Mouse (Mus musculus) cerebellum, adult 11-12 months (tissue): ENCODE results near the gene 3110082J24Rik.

Experiments
- DNase-seq: peaks from one replicate; pipeline ENCODE4 v3.0.0; 2022

3110082J24Rik gene

DNA sequence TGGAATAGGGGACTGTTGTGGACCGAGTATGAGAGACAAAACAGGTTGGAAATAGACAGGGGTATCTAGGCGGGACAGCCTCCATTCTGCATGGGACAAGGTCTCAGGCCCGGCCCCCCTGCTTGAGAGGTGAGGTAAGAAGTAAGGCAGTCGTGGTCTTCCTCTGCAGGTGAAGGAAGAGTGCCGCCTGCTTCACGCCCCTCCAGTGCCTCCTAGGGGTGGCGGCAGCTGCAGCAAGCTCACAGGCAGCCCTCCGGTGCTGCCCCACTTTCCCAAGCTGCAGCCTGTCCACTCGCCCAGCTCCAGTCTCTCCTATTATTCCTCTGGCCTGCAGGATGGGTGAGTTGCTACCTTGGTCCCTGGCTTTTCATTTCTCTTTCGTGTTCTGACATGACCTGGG is 9.8 kb upstream of the 3110082J24Rik start:
- DNase-seq = no peak

DNA sequence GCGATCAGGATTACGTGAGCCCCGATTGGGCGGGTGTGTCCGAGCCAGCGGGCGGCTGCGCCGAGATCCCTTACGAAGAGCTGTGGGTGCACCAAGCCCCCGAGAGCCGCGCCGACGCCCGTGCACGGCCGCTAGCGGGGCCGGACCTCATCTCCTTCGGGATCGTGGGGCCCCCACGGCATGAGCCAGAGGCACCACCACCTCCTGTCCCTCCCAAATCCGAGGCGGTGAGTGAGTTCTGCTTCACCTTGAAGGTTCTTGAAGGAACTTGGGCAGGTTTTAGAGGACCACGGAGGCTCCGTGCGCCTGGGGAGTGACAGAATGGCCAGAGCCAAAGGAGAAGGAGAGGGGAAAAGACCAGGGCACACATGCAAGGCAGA is 8.9 kb upstream of the 3110082J24Rik start:
- no peak for DNase-seq

DNA sequence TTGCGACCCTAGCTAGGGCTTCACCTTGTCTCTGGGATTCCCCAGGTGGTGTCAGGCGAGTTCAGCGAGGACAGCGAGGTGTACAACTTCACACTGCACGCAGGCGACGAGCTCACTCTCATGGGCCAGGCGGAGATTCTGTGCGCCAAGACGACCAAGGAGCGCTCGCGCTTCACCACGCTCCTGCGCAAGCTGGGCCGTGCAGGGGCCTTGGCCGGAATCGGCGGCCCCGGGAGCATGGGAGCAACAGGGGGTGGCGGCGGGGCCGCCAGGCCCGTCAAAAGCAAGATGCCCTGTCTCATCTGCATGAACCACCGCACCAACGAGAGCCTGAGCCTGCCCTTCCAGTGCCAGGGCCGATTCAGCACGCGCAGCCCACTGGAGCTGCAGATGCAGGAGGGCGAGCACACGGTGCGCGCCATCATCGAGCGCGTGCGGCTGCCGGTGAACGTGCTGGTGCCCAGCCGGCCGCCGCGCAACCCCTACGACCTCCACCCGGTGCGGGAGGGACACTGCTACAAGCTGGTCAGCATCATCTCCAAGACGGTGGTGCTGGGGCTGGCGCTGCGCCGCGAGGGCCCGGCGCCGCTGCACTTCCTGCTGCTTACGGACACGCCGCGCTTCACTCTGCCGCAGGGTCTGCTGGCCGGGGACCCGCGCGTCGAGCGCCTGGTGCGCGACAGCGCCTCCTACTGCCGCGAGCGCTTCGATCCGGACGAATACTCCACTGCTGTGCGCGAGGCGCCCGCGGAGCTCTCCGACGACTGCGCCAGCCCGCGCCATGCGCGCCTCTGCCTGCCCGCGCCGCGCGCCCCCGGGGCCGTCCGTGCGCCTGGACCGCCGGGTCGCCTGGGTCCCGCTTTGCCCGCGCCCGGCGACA is 8.2 kb upstream of the 3110082J24Rik start:
- DNase-seq = no peak

DNA sequence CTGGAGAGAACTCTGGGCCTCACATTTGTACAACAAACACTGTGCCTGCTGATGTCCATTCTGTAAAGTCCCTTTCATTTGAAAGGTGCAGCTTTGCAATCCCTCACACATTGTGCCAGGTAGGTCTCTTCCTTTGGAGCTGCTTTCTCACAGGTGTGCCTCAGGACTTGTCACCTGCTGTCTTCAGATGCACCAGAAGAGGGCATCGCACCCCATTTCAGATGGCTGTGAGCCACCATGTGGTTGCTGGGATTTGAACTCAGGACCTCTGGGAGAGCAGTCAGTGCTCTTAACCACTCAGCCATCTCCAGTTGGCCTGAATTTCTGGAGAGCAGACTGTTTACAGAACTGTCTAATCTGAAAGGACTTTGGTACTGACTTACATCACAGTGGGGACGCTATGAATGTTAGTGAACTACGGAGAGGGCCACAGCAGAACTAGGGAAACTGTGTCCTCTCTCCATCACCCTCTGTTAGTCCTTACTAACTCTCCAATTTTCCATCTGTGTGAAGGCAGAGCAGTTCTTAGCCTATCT is 6.7 kb upstream of the 3110082J24Rik start:
- DNase-seq = no peak

DNA sequence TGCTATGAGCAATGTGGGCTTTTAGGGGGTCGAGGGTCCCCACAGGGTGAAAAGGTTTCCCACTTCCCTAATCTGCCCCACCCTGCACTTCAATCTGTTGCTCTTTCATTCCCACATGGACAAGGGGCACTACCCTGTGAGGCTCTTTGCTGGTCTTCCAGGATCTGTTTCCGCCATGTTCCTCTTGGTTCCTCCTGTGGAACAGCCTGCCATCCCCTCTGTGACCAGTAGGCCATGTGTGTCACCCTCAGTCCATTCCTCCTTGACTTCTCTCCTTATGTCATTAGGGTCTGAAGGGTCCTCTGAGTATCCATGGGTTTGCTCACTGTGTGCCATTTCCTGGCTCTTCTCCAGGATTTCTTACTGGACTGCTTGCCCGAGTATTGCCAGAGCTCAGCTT is 5.9 kb upstream of the 3110082J24Rik start:
- no peak for DNase-seq

DNA sequence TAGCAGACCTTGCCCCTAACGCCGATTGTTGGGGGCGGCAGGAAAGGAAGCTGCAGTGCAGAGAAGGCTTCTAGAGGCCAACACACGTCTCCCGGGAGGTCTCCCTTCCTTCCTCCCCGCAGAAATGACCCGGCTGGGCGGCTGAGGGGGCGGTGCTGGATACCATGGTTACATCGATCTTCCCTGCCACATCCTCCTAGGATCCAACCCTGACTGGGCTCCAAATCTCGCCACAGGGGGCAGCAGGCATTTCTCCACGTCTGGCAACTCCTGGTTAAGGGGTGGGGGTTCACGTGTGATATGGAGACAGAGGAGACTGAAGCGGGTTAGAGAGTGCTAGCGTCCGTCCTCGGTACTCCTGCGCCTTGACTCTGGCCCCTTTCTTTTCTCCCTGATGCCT is 5.2 kb upstream of the 3110082J24Rik start:
- no peak for DNase-seq

DNA sequence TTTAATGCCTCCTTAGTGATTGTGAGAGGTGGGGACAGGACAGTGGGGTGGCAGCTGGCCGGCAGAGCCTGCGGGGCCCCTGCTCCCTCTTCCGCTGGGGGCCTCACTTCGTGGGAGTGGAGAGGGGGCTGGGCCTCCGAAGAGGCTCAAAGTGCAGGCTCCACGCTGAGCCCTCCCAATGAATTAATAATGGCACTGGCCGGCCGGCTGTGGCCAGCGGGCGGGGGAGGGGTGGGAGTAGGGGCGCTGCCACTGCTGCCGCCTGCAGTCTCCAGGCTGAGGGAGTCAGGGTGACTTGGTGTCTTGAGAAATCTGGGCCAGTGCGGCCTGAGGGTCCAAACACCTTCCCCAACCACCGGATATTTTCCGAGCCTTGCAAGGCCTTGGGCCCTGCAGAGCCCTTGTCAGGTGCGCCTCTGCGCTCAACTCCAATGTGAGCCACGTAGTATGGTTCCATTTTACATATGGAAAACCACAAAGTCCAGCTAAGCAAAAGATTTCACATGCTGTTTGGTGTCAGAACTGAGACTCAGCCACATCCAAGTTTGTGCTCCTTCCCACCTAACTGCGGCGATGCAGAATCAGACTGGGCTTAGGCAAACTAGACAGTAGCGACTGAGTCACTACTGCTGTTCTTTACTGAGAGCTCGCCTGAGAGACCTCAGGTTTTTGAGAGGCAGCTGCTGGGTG is 4.6 kb upstream of the 3110082J24Rik start:
- DNase-seq = no peak

DNA sequence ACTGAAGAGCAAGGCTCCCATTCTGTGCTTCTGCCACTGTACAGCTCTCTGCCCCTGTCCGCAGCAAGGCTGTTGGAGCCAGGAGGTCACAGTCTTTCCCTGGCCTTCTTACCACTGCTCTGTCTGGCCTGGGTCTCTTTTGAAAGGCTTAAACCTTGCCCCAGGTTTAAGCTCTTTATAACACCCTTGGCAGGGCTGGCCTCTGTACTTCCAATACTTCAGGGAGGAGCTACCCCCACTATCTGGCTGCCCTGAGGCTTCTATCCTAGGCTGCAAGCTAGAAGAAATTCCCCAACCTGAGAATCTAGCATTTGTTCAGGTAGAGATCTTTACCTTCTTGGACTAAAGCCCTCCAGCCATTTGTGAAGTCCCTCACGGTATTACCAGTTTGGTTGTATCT is 4.0 kb upstream of the 3110082J24Rik start:
- DNase-seq = no peak

DNA sequence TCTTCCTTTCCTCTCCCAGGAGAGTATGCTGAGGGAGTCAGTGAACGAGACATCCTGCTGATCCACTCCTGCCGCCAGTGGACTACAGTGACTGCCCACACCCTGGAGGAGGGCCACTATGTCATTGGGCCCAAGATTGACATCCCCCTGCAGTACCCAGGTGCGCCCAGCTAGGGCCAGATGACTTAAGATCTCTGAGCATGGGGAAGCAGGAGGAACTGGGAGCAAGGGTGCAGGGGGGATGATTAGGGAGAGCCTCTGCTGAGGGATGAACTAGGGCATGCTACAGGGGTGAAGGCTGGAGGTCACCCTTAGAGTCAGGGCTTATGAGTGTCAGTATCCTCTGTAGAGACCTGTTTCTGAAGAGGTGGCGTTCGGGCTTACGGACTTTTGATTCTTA is 2.3 kb upstream of the 3110082J24Rik start:
- no peak for DNase-seq

DNA sequence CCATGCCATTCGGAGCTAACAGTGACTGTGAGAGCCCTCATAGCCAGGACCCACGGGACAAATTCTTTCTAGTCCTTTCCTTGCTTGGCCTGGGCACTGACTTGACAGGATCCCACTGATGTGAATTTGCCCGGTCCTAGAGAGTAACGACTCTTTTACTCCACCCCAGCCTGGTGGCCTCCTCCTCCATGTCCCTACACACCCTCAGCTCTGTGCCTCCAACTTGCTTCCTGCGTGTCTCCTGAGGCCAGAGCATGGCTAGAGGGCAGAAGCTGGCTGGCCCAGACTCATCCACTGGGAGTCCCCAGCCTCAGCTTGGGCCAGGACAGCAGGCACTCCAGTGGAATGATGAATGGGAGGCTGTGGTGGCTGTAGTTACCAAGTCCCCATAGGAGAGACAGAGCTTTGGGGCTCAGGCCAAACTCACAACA is 1.7 kb upstream of the 3110082J24Rik start:
- DNase-seq = no peak

DNA sequence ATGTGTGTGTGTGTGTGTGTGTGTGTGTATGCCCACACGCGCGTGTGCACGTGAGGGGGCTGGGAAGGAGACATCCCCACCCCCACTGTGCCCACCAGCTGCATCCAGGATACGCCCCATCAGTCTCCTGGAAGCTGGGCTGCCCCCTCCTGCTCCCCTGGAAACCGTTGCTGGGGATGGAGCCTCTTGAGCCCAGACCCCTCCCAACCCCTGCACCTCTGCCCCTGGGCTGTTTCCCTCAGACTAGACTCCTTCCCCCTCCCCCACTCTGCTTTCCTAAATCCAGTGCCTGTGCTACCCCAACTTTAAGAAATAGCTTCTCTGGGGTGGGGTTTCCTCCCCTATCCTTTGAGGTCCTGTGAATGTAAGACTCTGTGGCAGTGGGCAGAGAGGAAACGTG is 1.3 kb upstream of the 3110082J24Rik start:
- DNase-seq = no peak

DNA sequence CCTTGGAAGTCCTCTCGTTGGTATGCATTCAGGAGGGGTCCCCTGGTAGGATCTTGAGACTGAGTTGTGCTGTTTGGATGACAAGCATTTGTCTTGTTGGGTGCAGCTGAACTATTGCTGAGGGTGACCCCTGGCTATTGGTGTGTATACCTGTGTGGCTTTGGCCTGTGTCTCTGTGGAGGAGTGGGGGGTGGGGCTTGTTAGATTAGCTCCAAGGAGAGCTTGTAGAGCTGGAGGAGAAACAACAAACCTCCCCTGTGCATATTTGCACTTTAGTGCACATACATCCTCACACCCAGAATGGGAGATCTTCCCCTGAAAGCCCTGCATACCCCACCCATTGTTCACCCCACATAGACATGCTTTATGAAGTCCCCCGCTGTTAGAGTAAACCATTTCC is 870 bp upstream of the 3110082J24Rik start:
- no peak for DNase-seq

DNA sequence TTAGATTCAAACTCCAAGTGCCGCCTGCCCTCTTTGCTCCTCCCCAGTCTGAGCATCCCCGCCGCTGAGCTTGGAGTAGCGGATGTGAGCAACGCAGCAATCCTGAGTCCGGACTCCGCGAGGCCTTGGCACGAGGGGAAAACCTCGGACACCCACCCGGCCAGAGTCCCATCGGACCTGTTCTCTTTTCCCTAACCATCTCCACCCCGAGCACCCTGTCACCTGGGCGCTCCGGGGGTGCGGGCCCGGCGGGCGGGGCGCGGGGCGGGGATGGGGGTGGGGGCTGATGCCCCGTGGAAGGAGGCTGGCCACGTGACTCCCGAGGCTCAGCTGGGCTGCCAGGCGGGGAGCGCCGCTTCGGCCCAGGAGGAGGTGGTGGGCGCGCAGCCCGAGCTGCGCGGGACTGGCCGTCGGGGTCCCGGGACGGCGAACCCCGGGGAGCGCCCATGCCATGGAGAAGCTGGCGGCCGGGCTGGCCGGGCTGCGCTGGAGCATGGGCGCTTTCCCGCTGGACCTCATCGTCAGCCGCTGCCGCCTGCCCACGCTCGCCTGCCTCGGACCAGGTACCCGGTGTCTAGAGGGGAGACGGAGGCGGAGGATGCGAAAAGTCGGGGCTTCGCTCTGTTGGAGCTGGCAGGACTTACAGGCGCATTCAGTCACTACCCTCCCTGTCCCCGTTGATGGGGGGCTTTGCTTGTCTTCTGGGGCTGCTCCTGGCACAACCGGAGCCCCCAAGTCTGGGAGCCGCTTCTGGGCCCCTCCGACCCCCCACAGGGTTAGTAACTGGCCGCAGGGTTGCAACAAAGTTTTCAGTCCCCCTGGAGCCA is 832 bp downstream of the 3110082J24Rik start, which contains the start of gene Garem2:
TSS of gene Garem2 (plus strand) at position 321 of the 827 bp plus-strand sequence.
- no peak for DNase-seq

DNA sequence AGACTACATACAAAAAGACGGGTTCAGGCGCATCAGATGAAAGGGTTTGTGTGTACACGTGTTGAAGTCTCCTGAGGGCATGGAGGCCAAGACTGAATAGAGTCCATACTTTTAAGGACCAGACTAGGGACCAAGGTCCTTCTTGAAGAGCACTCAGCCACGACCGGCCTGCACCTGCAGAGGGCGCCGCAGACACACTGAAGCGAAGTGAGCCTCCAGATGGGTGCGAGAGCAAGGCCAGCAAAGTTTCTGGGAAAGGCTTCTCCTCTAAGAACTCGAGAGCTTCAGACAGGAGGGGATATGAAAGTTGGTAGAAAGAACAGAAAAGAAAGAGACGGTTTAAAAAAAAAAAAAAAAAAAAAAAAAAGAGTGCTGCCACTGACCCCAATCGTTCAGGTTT is 1.5 kb downstream of the 3110082J24Rik start:
- DNase-seq = no peak

DNA sequence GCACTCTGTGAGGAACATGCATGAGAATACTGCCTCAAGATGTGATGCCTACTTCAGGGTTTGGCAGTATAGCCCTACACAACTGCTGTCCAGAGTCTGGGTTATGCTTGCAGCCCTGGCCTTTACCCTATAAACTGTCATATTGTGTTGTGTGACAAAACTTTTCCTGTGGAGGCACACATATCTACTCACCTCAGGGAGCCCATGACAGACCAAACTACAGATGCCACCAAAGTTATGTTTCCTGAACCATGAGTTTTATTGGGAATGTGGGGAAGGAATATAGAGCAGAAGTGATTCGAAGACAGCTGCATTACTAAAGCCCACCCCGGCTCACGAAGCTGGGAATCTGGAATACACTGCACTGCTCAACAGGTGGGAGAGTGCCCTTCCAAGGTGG is 2.5 kb downstream of the 3110082J24Rik start:
- DNase-seq = no peak

DNA sequence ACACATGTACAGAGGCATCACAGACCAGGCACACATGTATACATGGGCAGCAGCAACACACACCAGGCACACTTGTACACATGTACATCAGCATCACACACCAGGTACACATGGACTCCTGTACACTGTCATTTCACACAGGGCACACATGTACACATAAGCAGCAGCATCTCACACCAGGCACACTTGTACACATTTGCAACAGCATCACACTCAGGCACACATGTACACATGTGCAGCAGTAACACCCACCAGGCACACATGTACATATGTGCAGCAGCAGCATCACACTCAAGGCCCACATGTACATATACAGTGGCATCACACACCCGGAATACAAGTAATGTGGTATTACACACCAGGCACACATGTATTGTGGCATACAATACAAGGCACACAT is 7.6 kb downstream of the 3110082J24Rik start:
- DNase-seq = no peak

DNA sequence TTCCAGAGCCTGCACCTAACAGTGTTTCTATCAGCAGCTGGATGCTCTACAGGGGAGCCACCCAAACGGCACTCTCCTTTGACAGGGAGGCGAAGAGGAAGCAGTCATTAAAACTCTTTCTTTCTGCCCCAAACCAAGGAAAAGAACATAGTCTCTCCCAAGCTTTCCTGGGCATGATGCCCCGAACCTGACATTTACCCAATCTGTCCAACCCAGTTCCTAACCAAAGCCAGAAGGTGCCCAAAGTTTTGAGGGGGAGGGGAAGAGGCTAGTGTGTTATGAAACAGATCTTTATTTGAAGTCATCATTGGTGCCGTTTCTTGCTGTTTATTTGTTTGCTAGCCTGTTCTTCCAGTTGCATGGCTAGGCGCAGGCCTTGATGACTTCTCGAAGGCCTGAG is 10.2 kb downstream of the 3110082J24Rik start:
- DNase-seq = peak; percentile 54

DNA sequence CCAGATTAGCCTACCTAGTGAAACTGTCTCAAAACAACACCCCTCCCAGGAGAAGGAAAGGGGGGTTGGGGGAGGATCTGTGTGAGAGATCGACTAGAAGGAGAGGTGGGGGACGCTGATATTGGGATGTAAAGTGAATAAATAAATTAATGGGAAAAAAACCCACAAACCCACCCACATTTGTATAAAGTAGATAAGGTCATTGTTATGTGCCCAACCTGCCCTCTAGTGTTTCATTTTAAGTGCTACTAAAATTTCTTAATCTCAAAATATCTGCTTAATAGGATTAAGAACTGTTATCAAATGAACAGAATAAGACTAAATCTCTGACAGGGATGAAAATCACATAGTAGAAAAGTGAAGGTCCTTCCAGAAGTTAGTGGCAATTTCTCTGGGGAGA is 11.5 kb downstream of the 3110082J24Rik start:
- DNase-seq = no peak

DNA sequence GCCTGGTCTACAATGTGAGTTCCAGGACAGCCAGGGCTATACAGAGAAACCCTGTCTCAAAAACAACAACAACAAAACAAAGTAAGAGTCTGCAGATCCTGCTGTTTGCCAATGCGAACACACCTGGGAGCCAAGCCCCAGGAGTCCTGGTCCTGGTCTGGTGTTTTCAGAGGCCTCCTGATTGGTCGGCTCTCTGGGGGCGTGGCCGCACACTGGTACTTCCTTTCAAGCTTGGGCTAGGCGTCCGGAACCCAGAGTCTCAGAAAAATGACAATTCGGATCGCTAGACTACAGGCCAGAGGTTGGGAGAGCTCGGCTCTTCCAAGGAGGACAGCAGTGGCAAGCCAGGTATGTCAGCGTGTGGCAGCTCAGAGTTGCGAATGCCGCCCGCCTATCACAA is 13.2 kb downstream of the 3110082J24Rik start:
- DNase-seq = no peak

DNA sequence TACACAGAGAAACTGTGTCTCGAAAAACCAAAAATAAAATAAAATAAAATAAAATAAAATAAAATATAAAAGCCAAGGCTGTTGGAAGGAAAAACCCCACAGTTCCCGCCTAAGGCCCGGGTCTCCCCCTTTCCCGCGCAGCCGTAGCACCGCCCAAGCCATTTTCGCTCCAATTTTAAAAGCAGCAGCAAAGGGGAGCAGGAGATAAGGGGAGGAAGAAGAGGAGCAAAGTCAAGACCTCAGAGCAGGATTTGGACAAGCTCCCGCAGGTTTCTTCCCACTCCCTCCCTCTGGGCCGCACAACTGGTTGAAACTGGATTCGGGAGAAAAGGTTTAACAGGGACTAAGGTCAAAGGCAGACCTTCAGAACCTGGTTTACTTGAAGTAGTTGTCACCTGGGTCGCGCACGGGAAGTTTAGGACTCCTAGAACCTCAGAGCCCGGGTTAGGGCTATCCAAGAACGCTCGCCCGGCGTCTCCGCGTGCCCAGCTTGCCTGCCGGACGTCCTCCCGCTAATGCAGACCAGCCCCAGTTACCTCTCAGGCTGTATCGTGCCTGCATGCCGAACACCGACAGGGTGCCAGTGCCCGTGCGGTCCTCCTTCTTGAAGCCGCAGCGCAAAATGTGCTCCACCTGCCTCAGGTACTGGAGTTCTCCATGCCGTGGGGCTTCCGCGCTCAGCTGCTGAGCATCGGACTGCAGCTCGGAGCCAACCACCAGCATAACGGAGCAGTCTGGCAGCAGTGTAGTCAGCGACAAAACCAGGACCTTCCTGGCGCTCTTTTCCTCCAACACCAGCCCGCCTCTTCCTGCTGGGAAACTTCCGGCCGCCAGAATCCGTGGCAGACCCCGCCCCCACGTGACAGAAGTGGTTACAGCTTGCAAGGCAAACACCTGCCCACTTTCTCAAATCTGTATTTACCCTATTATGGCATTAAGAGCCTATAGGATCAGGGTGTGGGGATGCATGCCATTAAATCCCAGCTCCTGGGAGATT is 32.8 kb downstream of the 3110082J24Rik start, which contains the start of gene Tyms:
TSS of gene Tyms (minus strand) at position 793 of the 997 bp plus-strand sequence.
- peak; percentile 58 for DNase-seq

DNA sequence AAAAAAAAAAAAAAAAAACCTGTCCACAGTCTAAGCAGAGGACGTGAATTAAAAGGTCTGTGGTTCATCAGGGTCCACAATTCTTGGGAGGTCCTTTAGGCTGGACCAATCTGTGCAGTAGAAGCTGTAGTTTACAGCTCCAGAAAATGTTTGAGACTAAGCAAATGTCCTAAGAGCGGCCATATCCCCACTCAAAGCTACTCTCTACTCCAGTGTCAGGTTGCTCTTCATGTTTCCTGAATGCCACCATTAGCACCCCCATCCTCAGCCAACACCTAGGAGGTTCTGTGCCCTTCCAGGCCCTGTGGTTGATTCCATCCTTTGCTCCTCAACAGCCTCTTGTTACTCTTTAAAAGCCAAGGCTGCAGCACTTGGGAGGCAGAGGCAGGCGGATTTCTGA is 33.5 kb downstream of the 3110082J24Rik start:
- no peak for DNase-seq

DNA sequence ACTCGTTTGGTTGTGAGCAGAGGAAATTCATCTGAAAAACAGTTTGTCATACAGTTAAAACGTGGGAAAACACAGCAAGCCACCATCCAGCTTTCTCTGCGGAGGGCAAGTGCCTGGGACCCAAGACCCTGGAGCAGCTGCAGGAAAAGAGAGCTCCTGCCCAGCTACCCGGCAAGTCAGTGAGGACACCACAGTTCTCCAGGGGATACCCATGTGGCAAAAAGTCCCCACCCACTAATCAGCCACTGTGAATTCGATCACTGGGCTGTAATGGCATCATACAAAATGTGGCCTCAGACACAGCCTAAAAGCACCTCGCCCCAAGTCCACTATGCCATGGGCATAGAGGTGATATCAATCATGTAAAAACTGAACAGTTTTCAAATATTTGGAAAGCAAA is 34.2 kb downstream of the 3110082J24Rik start:
- no peak for DNase-seq
